Mouse (Mus musculus): ENCODE measurements around the gene Ang.

- TF ChIP-seq CTCF (IDR thresholded peaks at IDR 0.05; ENCODE audit: control insufficient read depth, insufficient read depth, insufficient replicate concordance, low read depth, low read length): no peak
- no peak for TF ChIP-seq POLR2A (IDR thresholded peaks at IDR 0.05; ENCODE audit: control insufficient read depth, low read depth, low read length)
These were observed 39.5 kb downstream of the Ang start for GRCm38 (mm10) chr14:51130315-51130940.
